Mouse (Mus musculus): ENCODE measurements around the gene Ets2.

Gene Ets2

GRCm38 (mm10) chr16:95701802-95702561 is at the start of gene Ets2:
Ets2 (plus strand) TSS chr16:95702075.
- DNase-seq (ENCODE audit: low spot score in 2 of 2), result peak; percentile 81 to 90

- DNase-seq (ENCODE audit: low spot score in 2 of 2), result no peak
Measured at GRCm38 (mm10) chr16:95654204-95654611, 47.7 kb upstream of the Ets2 start.

GRCm38 (mm10) chr16:95656535-95656934 is 45.3 kb upstream of the Ets2 start:
- DNase-seq (ENCODE audit: low spot score in 2 of 2), result peak; percentile 16 to 25

GRCm38 (mm10) chr16:95657187-95657586 is 44.7 kb upstream of the Ets2 start:
- DNase-seq (ENCODE audit: low spot score in 2 of 2), result no peak

- no peak for DNase-seq (ENCODE audit: low spot score in 2 of 2)
Measured at GRCm38 (mm10) chr16:95657756-95658155, 44.1 kb upstream of the Ets2 start.

GRCm38 (mm10) chr16:95658836-95659430 is 42.9 kb upstream of the Ets2 start:
- DNase-seq (ENCODE audit: low spot score in 2 of 2), result peak; percentile 50 to 79

GRCm38 (mm10) chr16:95659461-95659860 is 42.4 kb upstream of the Ets2 start:
- DNase-seq (ENCODE audit: low spot score in 2 of 2), result no peak

GRCm38 (mm10) chr16:95660909-95661308 is 41.0 kb upstream of the Ets2 start:
- no peak for DNase-seq (ENCODE audit: low spot score in 2 of 2)

GRCm38 (mm10) chr16:95665472-95666131 is 36.3 kb upstream of the Ets2 start:
- DNase-seq (ENCODE audit: low spot score in 2 of 2), result no peak

- no peak for DNase-seq (ENCODE audit: low spot score in 2 of 2)
Measured at GRCm38 (mm10) chr16:95666288-95666687, 35.6 kb upstream of the Ets2 start.

- DNase-seq (ENCODE audit: low spot score in 2 of 2), result no peak
Measured at GRCm38 (mm10) chr16:95667395-95668150, 34.3 kb upstream of the Ets2 start.

- no peak for DNase-seq (ENCODE audit: low spot score in 2 of 2)
Measured at GRCm38 (mm10) chr16:95668151-95668993, 33.5 kb upstream of the Ets2 start.

- DNase-seq (ENCODE audit: low spot score in 2 of 2), result no peak
Measured at GRCm38 (mm10) chr16:95674452-95674921, 27.4 kb upstream of the Ets2 start.

- no peak for DNase-seq (ENCODE audit: low spot score in 2 of 2)
Measured at GRCm38 (mm10) chr16:95675212-95675611, 26.7 kb upstream of the Ets2 start.

- no peak for DNase-seq (ENCODE audit: low spot score in 2 of 2)
Measured at GRCm38 (mm10) chr16:95676668-95677067, 25.2 kb upstream of the Ets2 start.

GRCm38 (mm10) chr16:95682431-95682892 is 19.4 kb upstream of the Ets2 start:
- no peak for DNase-seq (ENCODE audit: low spot score in 2 of 2)

- no peak for DNase-seq (ENCODE audit: low spot score in 2 of 2)
Measured at GRCm38 (mm10) chr16:95685807-95686206, 16.1 kb upstream of the Ets2 start.

GRCm38 (mm10) chr16:95686246-95686645 is 15.6 kb upstream of the Ets2 start:
- DNase-seq (ENCODE audit: low spot score in 2 of 2), result no peak

GRCm38 (mm10) chr16:95686901-95687300 is 15.0 kb upstream of the Ets2 start:
- DNase-seq (ENCODE audit: low spot score in 2 of 2), result no peak

- DNase-seq (ENCODE audit: low spot score in 2 of 2), result no peak
Measured at GRCm38 (mm10) chr16:95688010-95688409, 13.9 kb upstream of the Ets2 start.

GRCm38 (mm10) chr16:95696599-95696998 is 5.3 kb upstream of the Ets2 start:
- DNase-seq (ENCODE audit: low spot score in 2 of 2), result no peak
